Mouse (Mus musculus): Measurements from ENCODE around the gene Crisp1.

The Crisp1 gene

DNA sequence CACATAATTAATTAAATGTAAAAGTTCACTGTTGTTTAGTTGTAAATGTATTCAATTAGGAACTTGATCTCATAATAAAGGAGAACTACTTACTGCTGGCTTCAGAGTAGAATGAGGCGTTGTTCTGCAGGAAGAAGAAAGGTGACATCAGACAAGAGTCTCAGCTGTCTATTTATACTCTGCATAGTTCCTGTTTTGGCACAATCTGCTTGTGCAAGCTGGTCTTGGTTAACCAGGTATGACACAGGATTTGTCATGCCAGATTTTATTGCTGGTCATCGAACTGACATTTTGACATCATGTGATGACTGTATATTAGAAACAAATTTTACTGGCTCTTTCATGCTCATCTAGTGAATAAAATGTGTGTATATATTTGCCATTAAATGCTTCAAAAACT, at the start of gene Crisp1:
Crisp1 (minus strand) TSS at position 146 of the 400 bp plus-strand sequence.
- no peak for DNase-seq

DNA sequence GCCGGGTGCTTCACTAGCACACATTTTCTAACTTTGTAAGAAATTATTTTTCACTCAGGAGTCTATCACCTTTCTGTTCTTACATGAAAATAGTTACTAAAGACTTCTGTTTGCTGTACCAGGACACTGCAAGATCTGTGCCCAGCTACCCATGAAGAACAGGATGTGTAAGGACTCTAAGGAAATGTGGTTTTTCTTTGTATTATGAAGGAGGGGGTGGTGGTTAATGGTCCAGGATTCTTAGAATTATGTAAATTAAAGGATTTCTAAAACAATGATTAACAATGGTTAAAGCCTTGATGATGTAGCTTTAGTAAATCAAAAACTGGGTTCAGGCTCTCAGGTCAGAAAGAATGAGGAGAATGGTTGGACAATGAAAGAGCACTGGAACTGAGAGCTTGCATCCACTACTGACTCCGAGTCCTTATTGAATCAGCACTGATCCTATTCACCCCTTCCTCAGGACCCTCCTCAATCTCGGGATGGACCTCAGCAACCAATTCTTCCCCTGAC, 23.5 kb upstream of the Crisp1 start:
- DNase-seq: no peak

DNA sequence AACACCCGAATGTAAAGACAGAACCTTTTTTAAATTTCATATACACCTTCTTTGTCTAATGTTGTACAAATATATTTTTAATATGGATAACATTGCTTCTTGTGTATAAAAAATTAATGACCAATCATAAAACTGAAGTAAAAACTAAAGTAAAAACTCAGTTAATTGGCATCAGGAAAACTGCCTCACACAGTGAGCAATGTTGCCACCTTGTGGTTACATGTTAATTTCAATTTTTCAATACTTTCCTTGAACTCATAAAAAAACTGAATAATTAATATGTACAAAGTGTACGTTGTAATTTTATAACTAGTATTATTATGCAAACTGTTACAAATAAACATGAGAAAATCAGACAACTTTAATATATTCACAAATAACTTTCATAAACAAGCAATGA, 33.6 kb downstream of the Crisp1 start:
- no peak for DNase-seq

DNA sequence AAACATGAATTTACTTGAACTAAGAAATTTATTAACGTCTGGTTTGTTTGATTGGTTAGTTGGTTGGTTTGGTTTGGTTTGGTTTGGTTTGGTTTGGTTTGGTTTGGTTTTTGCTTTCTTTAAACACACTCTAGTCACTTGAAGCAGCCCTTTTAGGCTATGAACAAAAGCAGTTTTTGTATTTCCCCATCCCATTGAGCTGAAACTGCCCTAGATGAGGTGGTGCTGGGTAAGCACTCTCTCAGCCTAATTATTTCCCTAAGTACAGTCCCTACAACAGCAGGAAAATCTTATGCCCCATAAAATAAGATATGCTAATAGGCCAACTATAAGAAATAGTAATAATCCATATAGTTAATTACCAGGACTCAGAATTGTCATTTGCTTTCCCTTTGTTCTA, 43.5 kb downstream of the Crisp1 start:
- DNase-seq: no peak

DNA sequence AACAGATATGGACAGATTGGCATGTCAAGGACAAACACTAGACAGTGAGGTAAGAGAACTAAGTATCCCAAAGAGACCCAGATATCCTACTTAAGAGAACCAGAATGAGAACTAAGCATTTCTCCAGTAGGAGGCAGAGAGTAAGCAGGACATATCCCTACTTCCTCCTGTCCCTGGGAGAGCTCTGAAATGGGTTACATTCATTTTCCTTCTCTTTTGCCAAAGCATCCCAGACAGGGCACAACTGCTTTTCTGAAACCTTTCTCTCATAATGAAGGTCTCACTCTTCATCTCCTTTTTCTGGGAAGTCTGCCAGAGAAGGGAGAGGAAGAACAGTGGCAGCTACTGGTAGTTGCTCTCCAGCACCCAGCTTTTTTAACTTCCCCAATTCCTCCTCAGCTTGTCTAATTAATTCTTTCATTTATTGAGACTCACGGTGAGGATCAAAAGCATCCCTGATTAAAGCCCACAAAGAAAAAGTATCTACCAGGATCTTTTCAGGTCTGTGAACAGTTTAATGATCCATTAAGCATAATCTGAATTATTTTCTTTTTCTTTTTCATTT, 44.0 kb downstream of the Crisp1 start:
- no peak for DNase-seq

DNA sequence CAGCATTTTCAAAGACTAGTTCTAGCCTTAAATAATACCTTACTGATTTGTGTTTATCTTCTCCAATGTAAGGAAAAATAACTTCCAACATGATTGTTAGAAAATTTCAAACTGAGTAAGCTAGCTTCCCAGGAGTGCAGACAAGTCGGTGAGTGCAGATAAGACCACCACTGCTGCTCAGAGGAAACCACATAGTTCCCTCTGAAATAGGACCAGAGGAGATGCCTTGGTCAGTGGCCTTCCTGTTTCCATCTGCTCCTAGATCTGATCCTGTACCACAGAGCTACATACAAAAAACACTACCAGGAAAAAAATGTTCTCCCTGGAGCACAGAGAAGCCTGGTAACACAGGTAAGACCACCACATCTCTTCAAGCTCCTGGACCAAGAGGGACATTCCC, 66.5 kb downstream of the Crisp1 start:
- no peak for DNase-seq
